Mouse (Mus musculus): ENCODE measurements around the gene Ccdc160. TPM values are rescaled to one million over a fixed set of nuclear protein-coding genes. Genes with fewer than 3 reads are reported as not detected.

The Ccdc160 gene
- polyA plus RNA-seq (2015; fragmentation: Illumina TruSeq; extraction: RNeasy Lipid Tissue Mini Kit (QIAGEN cat#74804); ENCODE audit: insufficient read depth, low read depth, low replicate concordance) = not detected

GRCm38 (mm10) chrX:52790980-52791593 lies at the start of gene Ccdc160:
Gene Ccdc160 (plus strand): TSS chrX:52791200.

Other genes with a start within 250 kb of the Ccdc160 start
- gene Gpc3, start 177.2 kb upstream of the Ccdc160 start, polyA plus RNA-seq (2015; fragmentation: Illumina TruSeq; extraction: RNeasy Lipid Tissue Mini Kit (QIAGEN cat#74804); ENCODE audit: insufficient read depth, low read depth, low replicate concordance) = 26.2 TPM
- 2.0 TPM for gene Phf6, start 121.1 kb downstream of the Ccdc160 start, polyA plus RNA-seq (2015; fragmentation: Illumina TruSeq; extraction: RNeasy Lipid Tissue Mini Kit (QIAGEN cat#74804); ENCODE audit: insufficient read depth, low read depth, low replicate concordance)
- 21.7 TPM for gene Hprt, start 196.9 kb downstream of the Ccdc160 start, polyA plus RNA-seq (2015; fragmentation: Illumina TruSeq; extraction: RNeasy Lipid Tissue Mini Kit (QIAGEN cat#74804); ENCODE audit: insufficient read depth, low read depth, low replicate concordance)